9 mouse cellular contexts compared by ENCODE assay signal in genomic region chr8:70843941-70844340, GRCm38 (mm10). TPM values are rescaled to one million over a fixed set of nuclear protein-coding genes. Genes with fewer than 3 reads are reported as not detected.
A peak's percentile ranks its signal among the peaks of the same experiment; 100 is the strongest.
DNase-seq lines count a peak whose midpoint lies in the region; ATAC-seq and TF ChIP-seq lines count a peak whose summit lies in the region.
"Had no signal": no experiment of that assay in that cellular context is flagged by ENCODE, and none has a peak within 500 bp of the region (broad histone marks: within the 10 kb centered on the region; RNA-seq: fewer than 3 reads in every experiment).

No protein-coding gene starts in this region.

- no peaks in the 10 kb centered on the region for H3K9me3 ChIP-seq in hindbrain, embryonic 10.5 days
- H3K9me3 ChIP-seq in hindbrain, embryonic 11.5 days (ENCODE audit: control insufficient read depth, low read length): no peaks in the 10 kb centered on the region
- H3K9me3 ChIP-seq in limb, embryonic 15.5 days: no peaks in the 10 kb centered on the region
- no peaks in the 10 kb centered on the region for H3K9me3 ChIP-seq in neural tube, embryonic 13.5 days
- H3K9me3 ChIP-seq: heart, embryonic 12.5 days; kidney, embryonic 15.5 days had no signal

- H3K4me2 ChIP-seq in hindbrain, embryonic 11.5 days (replicated peaks; ENCODE audit: low read depth, low read length): no peak overlapping the region
- no peak overlapping the region for H3K4me2 ChIP-seq in limb, embryonic 15.5 days
- no peak overlapping the region for H3K4me2 ChIP-seq in neural tube, embryonic 13.5 days
- H3K4me2 ChIP-seq: heart, embryonic 12.5 days; kidney, embryonic 15.5 days had no signal

- peaks cover 39% of the 10 kb centered on the region for H3K27me3 ChIP-seq in hindbrain, embryonic 10.5 days (ENCODE audit: insufficient read depth, poor library complexity, severe bottlenecking)
- no peaks in the 10 kb centered on the region for H3K27me3 ChIP-seq in hindbrain, embryonic 11.5 days (ENCODE audit: control insufficient read depth, insufficient read depth, low read length)
- no peaks in the 10 kb centered on the region for H3K27me3 ChIP-seq in spleen, adult 2 months (ENCODE audit: control insufficient read depth, insufficient read depth, low read length)
- no peaks in the 10 kb centered on the region; the same call in 1 of the 2 replicates for H3K27me3 ChIP-seq in limb, embryonic 15.5 days
- 0 out of 2 replicates have a peak, but pooled peaks cover 2% of the 10 kb centered on the region for H3K27me3 ChIP-seq in neural tube, embryonic 13.5 days

- ATAC-seq in hindbrain, embryonic 11.5 days (ENCODE audit: low FRiP score): no peak
- no peak for ATAC-seq in limb, embryonic 15.5 days (ENCODE audit: insufficient number of reproducible peaks, low FRiP score, low TSS enrichment, low read depth)
- no peak for ATAC-seq in neural tube, embryonic 13.5 days (ENCODE audit: low read depth)
- no peak for ATAC-seq in inflammation-experienced regulatory T-cells, adult 6 months

- WGBS in hindbrain, embryonic 10.5 days: 87% methylated on average over 8 of the region's 8 CpGs
- 89% methylated on average over 8 of the region's 8 CpGs for WGBS in hindbrain, embryonic 11.5 days
- WGBS in spleen, adult 2 months: 89% methylated on average over 8 of the region's 8 CpGs
- 87% methylated on average over 8 of the region's 8 CpGs for WGBS in limb, embryonic 15.5 days
- 84% methylated on average over 8 of the region's 8 CpGs for WGBS in neural tube, embryonic 13.5 days

- no peaks in the 10 kb centered on the region for H3K36me3 ChIP-seq in hindbrain, embryonic 10.5 days
- no peaks in the 10 kb centered on the region for H3K36me3 ChIP-seq in hindbrain, embryonic 11.5 days (ENCODE audit: control insufficient read depth, insufficient read depth, low read length)
- H3K36me3 ChIP-seq in spleen, adult 2 months (ENCODE audit: control insufficient read depth, insufficient read depth, low read length): no peaks in the 10 kb centered on the region
- no peaks in the 10 kb centered on the region for H3K36me3 ChIP-seq in limb, embryonic 15.5 days
- H3K36me3 ChIP-seq in neural tube, embryonic 13.5 days: 0 out of 2 replicates have a peak, but pooled peaks cover 7% of the 10 kb centered on the region
- H3K36me3 ChIP-seq: heart, embryonic 12.5 days; kidney, embryonic 15.5 days had no signal

- no peak for DNase-seq in hindbrain, embryonic 10.5 days (ENCODE audit: low spot score)
- no peak for DNase-seq in hindbrain, embryonic 11.5 days (ENCODE audit: low spot score)
- no peak for DNase-seq in spleen, adult 2 months (ENCODE audit: low read depth in 1 of 2, low spot score in 2 of 2)
- DNase-seq in spleen, postnatal 4 days (ENCODE audit: low spot score in 2 of 2): no peak

- H3K4me3 ChIP-seq in hindbrain, embryonic 10.5 days: no peak overlapping the region
- no peak overlapping the region for H3K4me3 ChIP-seq in hindbrain, embryonic 11.5 days (ENCODE audit: low read depth, low read length)
- H3K4me3 ChIP-seq in spleen, adult 2 months (ENCODE audit: extremely low read depth, insufficient read depth, insufficient read length): no peak overlapping the region
- no peak overlapping the region for H3K4me3 ChIP-seq in limb, embryonic 15.5 days
- no peak overlapping the region for H3K4me3 ChIP-seq in neural tube, embryonic 13.5 days
- H3K4me3 ChIP-seq: heart, embryonic 12.5 days; kidney, embryonic 15.5 days had no signal

- TF ChIP-seq POLR2A in spleen, adult 2 months (IDR thresholded peaks at IDR 0.05; ENCODE audit: low read depth, low read length): no peak

- peak overlapping the region; percentile 68 for H3K27ac ChIP-seq in hindbrain, embryonic 10.5 days
- H3K27ac ChIP-seq in hindbrain, embryonic 11.5 days (ENCODE audit: low read depth, low read length): no peak overlapping the region
- peak overlapping the region; percentile 19; the same call in 1 of the 2 replicates for H3K27ac ChIP-seq in spleen, adult 2 months (ENCODE audit: insufficient read depth, low read length)
- no peak overlapping the region for H3K27ac ChIP-seq in limb, embryonic 15.5 days
- H3K27ac ChIP-seq in neural tube, embryonic 13.5 days (replicated peaks): no peak overlapping the region
- H3K27ac ChIP-seq: kidney, embryonic 15.5 days had no signal

- no peak overlapping the region for H3K9ac ChIP-seq in hindbrain, embryonic 11.5 days (ENCODE audit: low read depth, low read length)
- H3K9ac ChIP-seq in limb, embryonic 15.5 days: 0 out of 2 replicates have a peak overlapping the region, but pooled peaks have one; percentile 14
- 0 out of 2 replicates have a peak overlapping the region, but pooled peaks have one; percentile 17 for H3K9ac ChIP-seq in neural tube, embryonic 13.5 days
- H3K9ac ChIP-seq: heart, embryonic 12.5 days; kidney, embryonic 15.5 days had no signal

- peaks cover 45% of the 10 kb centered on the region for H3K4me1 ChIP-seq in hindbrain, embryonic 10.5 days (replicated peaks)
- peaks cover 2% of the 10 kb centered on the region; the same call in 1 of the 2 replicates for H3K4me1 ChIP-seq in hindbrain, embryonic 11.5 days (replicated peaks; ENCODE audit: control insufficient read depth, insufficient read depth, low read length)
- peaks cover 3% of the 10 kb centered on the region; the same call in 1 of the 2 replicates for H3K4me1 ChIP-seq in spleen, adult 2 months (ENCODE audit: control insufficient read depth, insufficient read depth, insufficient read length)
- peaks cover 24% of the 10 kb centered on the region for H3K4me1 ChIP-seq in limb, embryonic 15.5 days
- H3K4me1 ChIP-seq in neural tube, embryonic 13.5 days (replicated peaks): peaks cover 18% of the 10 kb centered on the region

- TF ChIP-seq CTCF in spleen, adult 2 months (IDR thresholded peaks at IDR 0.05; ENCODE audit: extremely low read depth, insufficient read depth, insufficient read length, insufficient replicate concordance): no peak

RNA-seq across cellular contexts. Expression of gene Arrdc2, which starts 4.4 kb away (rescaled TPM):
- 7.3 and 8.7 TPM in 2 replicates for polyA plus RNA-seq in hindbrain, embryonic 10.5 days (2016; fragmentation: Nextera tagmentation; extraction: Ambion mirVana)
- 9.9 and 10.3 TPM in 2 replicates for polyA plus RNA-seq in hindbrain, embryonic 11.5 days (2014; fragmentation: Nextera tagmentation; extraction: Ambion mirVana)
- polyA plus RNA-seq in spleen, adult 2 months (2012; rRNA removed): 73.8 and 74.1 TPM in 2 replicates
- 6.7 and 8.8 TPM in 2 replicates for polyA plus RNA-seq in limb, embryonic 15.5 days (2015; fragmentation: Nextera tagmentation; extraction: Ambion mirVana)
- 7.8 TPM in 2 replicates for polyA plus RNA-seq in neural tube, embryonic 13.5 days (2015; fragmentation: Nextera tagmentation; extraction: Ambion mirVana)
- polyA plus RNA-seq in inflammation-experienced regulatory T-cells, adult 6 months (2017; shearing (Covaris generic)): 1 to 10 TPM; 1.9 to 7.8 (median 3.7) TPM

RNA-seq across cellular contexts. Expression of gene Kcnn1, which starts 19.1 kb away (rescaled TPM):
- 6.2 and 19.3 TPM in 2 replicates for polyA plus RNA-seq in hindbrain, embryonic 10.5 days (2016; fragmentation: Nextera tagmentation; extraction: Ambion mirVana)
- 10.7 and 12.2 TPM in 2 replicates for polyA plus RNA-seq in hindbrain, embryonic 11.5 days (2014; fragmentation: Nextera tagmentation; extraction: Ambion mirVana)
- polyA plus RNA-seq in spleen, adult 2 months (2012; rRNA removed): 0.65 and 1.1 TPM in 2 replicates
- polyA plus RNA-seq in limb, embryonic 15.5 days (2015; fragmentation: Nextera tagmentation; extraction: Ambion mirVana): 2.3 and 3.1 TPM in 2 replicates
- 17.5 and 17.9 TPM in 2 replicates for polyA plus RNA-seq in neural tube, embryonic 13.5 days (2015; fragmentation: Nextera tagmentation; extraction: Ambion mirVana)
- polyA plus RNA-seq in inflammation-experienced regulatory T-cells, adult 6 months (2017; shearing (Covaris generic)): not detected

RNA-seq across cellular contexts. Expression of gene Ccdc124, which starts 29.8 kb away (rescaled TPM):
- polyA plus RNA-seq in hindbrain, embryonic 10.5 days (2016; fragmentation: Nextera tagmentation; extraction: Ambion mirVana): 172 and 182 TPM in 2 replicates
- 162 and 173 TPM in 2 replicates for polyA plus RNA-seq in hindbrain, embryonic 11.5 days (2014; fragmentation: Nextera tagmentation; extraction: Ambion mirVana)
- 26.5 and 34.9 TPM in 2 replicates for polyA plus RNA-seq in spleen, adult 2 months (2012; rRNA removed)
- polyA plus RNA-seq in limb, embryonic 15.5 days (2015; fragmentation: Nextera tagmentation; extraction: Ambion mirVana): 95.8 and 101 TPM in 2 replicates
- polyA plus RNA-seq in neural tube, embryonic 13.5 days (2015; fragmentation: Nextera tagmentation; extraction: Ambion mirVana): 148 and 156 TPM in 2 replicates
- polyA plus RNA-seq in inflammation-experienced regulatory T-cells, adult 6 months (2017; shearing (Covaris generic)): 100 to 1,000 TPM in 1 of 3 experiments, 10 to 100 TPM in 2; 54.2 to 120 (median 63.1) TPM

RNA-seq across cellular contexts. Expression of gene Il12rb1, which starts 35.7 kb away (rescaled TPM):
- polyA plus RNA-seq in hindbrain, embryonic 10.5 days (2016; fragmentation: Nextera tagmentation; extraction: Ambion mirVana): 0.05 TPM in 1 of 2 replicates, not detected in the other
- 0.08 TPM in 1 of 2 replicates, not detected in the other for polyA plus RNA-seq in hindbrain, embryonic 11.5 days (2014; fragmentation: Nextera tagmentation; extraction: Ambion mirVana)
- polyA plus RNA-seq in spleen, adult 2 months (2012; rRNA removed): 5.8 and 7.4 TPM in 2 replicates
- polyA plus RNA-seq in limb, embryonic 15.5 days (2015; fragmentation: Nextera tagmentation; extraction: Ambion mirVana): 0.13 and 0.35 TPM in 2 replicates
- not detected in 2 replicates for polyA plus RNA-seq in neural tube, embryonic 13.5 days (2015; fragmentation: Nextera tagmentation; extraction: Ambion mirVana)
- 10 to 100 TPM; 13.8 to 38.5 (median 18.3) TPM for polyA plus RNA-seq in inflammation-experienced regulatory T-cells, adult 6 months (2017; shearing (Covaris generic))
- polyA plus RNA-seq: heart, embryonic 12.5 days had no signal

RNA-seq across cellular contexts. Expression of gene Mast3, which starts 39.1 kb away (rescaled TPM):
- polyA plus RNA-seq in hindbrain, embryonic 10.5 days (2016; fragmentation: Nextera tagmentation; extraction: Ambion mirVana): 11.4 and 18.2 TPM in 2 replicates
- 11.2 and 12.3 TPM in 2 replicates for polyA plus RNA-seq in hindbrain, embryonic 11.5 days (2014; fragmentation: Nextera tagmentation; extraction: Ambion mirVana)
- 175 and 297 TPM in 2 replicates for polyA plus RNA-seq in spleen, adult 2 months (2012; rRNA removed)
- polyA plus RNA-seq in limb, embryonic 15.5 days (2015; fragmentation: Nextera tagmentation; extraction: Ambion mirVana): 13.8 and 14.4 TPM in 2 replicates
- polyA plus RNA-seq in neural tube, embryonic 13.5 days (2015; fragmentation: Nextera tagmentation; extraction: Ambion mirVana): 15.8 and 17.6 TPM in 2 replicates
- 10 to 100 TPM; 14.8 to 20.5 (median 18.4) TPM for polyA plus RNA-seq in inflammation-experienced regulatory T-cells, adult 6 months (2017; shearing (Covaris generic))

Comparison
In these comparisons a context has a peak if more than half of its experiments do, and no peak if none do; other contexts are left out.
1. H3K27ac ChIP-seq: peak in hindbrain, embryonic 10.5 days (single experiment) and spleen, adult 2 months (single experiment); none in hindbrain, embryonic 11.5 days (single experiment), limb, embryonic 15.5 days (single experiment) and neural tube, embryonic 13.5 days (single experiment).